Mouse (Mus musculus): ENCODE results near the gene Med12l. TPM values are rescaled to one million over a fixed set of nuclear protein-coding genes. Genes with fewer than 3 reads are reported as not detected.

Gene Med12l
- 0.68 TPM for polyA plus RNA-seq (2017; shearing (Covaris generic))

GRCm38 (mm10) chr3:59005271-59005995 is at the start of gene Med12l:
Med12l (plus strand) TSS chr3:59005825.

GRCm38 (mm10) chr3:59101218-59101986 is 95.8 kb downstream of the Med12l start, which contains the start of gene Gpr171:
Gpr171 (minus strand) TSS chr3:59101821.

GRCm38 (mm10) chr3:59153424-59153823 is 147.8 kb downstream of the Med12l start, which contains the start of gene P2ry14:
P2ry14 (minus strand) TSS chr3:59153618.

GRCm38 (mm10) chr3:59194938-59195337 is 189.3 kb downstream of the Med12l start, which contains the start of gene Gpr87:
Gpr87 (minus strand) TSS chr3:59195104.

GRCm38 (mm10) chr3:59210727-59211126 is 205.1 kb downstream of the Med12l start, which contains the start of gene P2ry13:
P2ry13 (minus strand) TSS chr3:59210882.

GRCm38 (mm10) chr3:59262704-59263103 is 257.1 kb downstream of the Med12l start, which contains the start of gene P2ry12:
P2ry12 (minus strand) TSS chr3:59262871.

GRCm38 (mm10) chr3:59344065-59344905 is 338.7 kb downstream of the Med12l start, which contains the start of gene Igsf10:
Igsf10 (minus strand) TSS chr3:59344394.

Other genes with a start within 250 kb of the Med12l start
- not detected for gene Mindy4b-ps, start 183.5 kb upstream of the Med12l start, polyA plus RNA-seq (2017; shearing (Covaris generic))
- gene Clrn1, start 120.5 kb upstream of the Med12l start, polyA plus RNA-seq (2017; shearing (Covaris generic)): not detected
- gene Gpr171, start 96.0 kb downstream of the Med12l start, polyA plus RNA-seq (2017; shearing (Covaris generic)): 49.5 TPM
- 2.1 TPM for gene P2ry14, start 147.8 kb downstream of the Med12l start, polyA plus RNA-seq (2017; shearing (Covaris generic))
- not detected for gene Gpr87, start 189.3 kb downstream of the Med12l start, polyA plus RNA-seq (2017; shearing (Covaris generic))
- 0.60 TPM for gene P2ry13, start 205.1 kb downstream of the Med12l start, polyA plus RNA-seq (2017; shearing (Covaris generic))

Data from activated CD4-positive, CD25-positive, alpha-beta regulatory T cell, adult 9 weeks (primary cell).